Mouse (Mus musculus): ENCODE data around the gene Csrp3.

DNA sequence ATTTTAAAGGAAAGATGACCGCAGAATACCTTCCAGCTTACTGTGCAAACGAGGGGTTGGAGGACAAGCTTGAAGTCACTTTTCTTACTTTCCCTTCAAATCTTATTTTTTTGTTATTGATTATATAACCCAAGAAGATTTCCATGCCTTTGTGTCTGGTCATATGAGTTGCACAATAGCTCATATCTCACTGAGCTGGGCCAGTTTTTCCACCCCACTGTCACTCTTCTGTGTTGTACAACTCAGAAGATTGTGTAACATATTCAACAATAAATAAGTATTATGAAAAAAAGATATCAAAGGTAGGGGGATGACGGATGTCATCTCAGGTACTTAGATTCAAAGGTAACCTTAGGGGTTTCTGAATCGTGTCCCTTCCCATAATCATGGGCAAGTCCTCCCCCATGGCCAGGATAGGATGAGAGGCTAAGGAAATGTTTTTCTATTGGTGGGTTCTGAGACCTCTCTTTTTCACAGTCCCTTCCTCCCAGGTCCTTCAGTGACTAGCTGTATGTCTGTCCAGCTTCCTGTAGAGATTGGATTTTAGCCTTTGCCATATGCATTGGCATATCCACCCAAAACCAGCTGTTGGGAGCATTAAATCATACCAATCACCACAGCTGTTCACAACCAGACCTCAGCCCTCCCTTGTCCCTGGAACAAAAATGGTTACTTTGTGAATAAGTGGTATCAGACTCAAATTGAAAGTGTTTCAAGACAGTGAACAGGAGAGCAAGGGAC lies 35.9 kb upstream of the Csrp3 start:
- TF ChIP-seq MYOD1 (IDR thresholded peaks at IDR 0.05; ENCODE audit: control insufficient read depth, insufficient read length, low read depth) (peak; percentile 96), CTCF (IDR thresholded peaks at IDR 0.05; ENCODE audit: control insufficient read depth, insufficient read depth, insufficient read length) (no peak), CEBPB (IDR thresholded peaks at IDR 0.05; ENCODE audit: low read depth) (peak; percentile 81), USF1 (IDR thresholded peaks at IDR 0.05; ENCODE audit: low read depth) (no peak), MAX (IDR thresholded peaks at IDR 0.05) (no peak), MYOG (IDR thresholded peaks at IDR 0.05; ENCODE audit: control insufficient read depth, extremely low read depth, insufficient read length) (no peak)

Data from C2C12 (cell line).